Mouse (Mus musculus) liver, postnatal 0 days (tissue): ENCODE measurements around the gene Inpp5a.

Experiments
- CTCF ChIP-seq: sonication (generic); IDR thresholded peaks from 2 replicates; pipeline ENCODE4 v1.5.1; 2016; ENCODE audit warnings: antibody characterized with exemption, low read depth
- EP300 ChIP-seq: IDR thresholded peaks from 2 replicates; pipeline ENCODE4 v1.6.1; 2016; ENCODE audit warnings: antibody characterized with exemption, low read depth, mild to moderate bottlenecking

DNA sequence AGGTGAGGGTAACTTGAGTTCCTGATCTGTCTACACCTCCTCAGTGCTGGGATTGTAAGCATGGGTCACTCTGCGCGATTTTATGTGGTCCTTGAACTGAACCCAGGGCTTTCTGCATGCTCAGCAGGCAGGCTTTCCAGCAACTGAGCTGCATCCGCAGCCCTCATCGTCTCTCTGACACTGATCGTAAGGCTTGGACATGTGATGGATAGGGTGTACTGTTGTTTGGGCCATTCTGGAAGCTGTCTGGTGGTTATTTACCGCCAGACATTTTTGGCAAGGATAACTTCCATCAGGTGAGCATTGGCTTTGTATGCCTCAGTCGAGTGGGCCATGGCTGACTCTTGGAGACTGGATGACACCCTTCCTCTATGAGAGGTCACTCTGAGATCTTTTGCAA is 48.0 kb downstream of the Inpp5a start:
- TF ChIP-seq CTCF (no peak), EP300 (no peak)
